Mouse (Mus musculus) intestine, postnatal 0 days (tissue): Measurements from ENCODE around the gene Srek1. TPM values are rescaled to one million over a fixed set of nuclear protein-coding genes. Genes with fewer than 3 reads are reported as not detected.

Experiments
- ATAC-seq: fragments of 200-750 bp; cut with Nextera tagmentation; 2 replicates; pipeline ENCODE4 v1.8.0; 2017; ENCODE audit warnings: mild to moderate bottlenecking, moderate TSS enrichment, moderate library complexity
- H3K27ac ChIP-seq: fragments of 300-500 bp; sonication (generic); 2 replicates; pipeline ENCODE4 v1.5.1; 2014; ENCODE audit warnings: mild to moderate bottlenecking, low read depth, low read length, moderate library complexity
- H3K27me3 ChIP-seq: fragments of 300-500 bp; sonication (generic); replicated peaks from 2 replicates; pipeline ENCODE4 v1.6.1; 2014; ENCODE audit warnings: low read length, mixed read lengths; ENCODE audit not compliant: control insufficient read depth, insufficient read depth
- H3K36me3 ChIP-seq: fragments of 300-500 bp; sonication (generic); 2 replicates; pipeline ENCODE4 v1.6.1; 2014; ENCODE audit warnings: mild to moderate bottlenecking, moderate library complexity; ENCODE audit not compliant: control insufficient read depth, insufficient read depth
- H3K4me1 ChIP-seq: fragments of 300-500 bp; sonication (generic); replicated peaks from 2 replicates; pipeline ENCODE4 v1.6.1; 2014; ENCODE audit warnings: antibody characterized with exemption, low read length, mixed read lengths; ENCODE audit not compliant: control insufficient read depth, insufficient read depth
- H3K4me2 ChIP-seq: fragments of 300-500 bp; sonication (generic); replicated peaks from 2 replicates; pipeline ENCODE4 v1.6.1; 2014; ENCODE audit warnings: low read depth, mild to moderate bottlenecking, moderate library complexity
- H3K4me3 ChIP-seq: fragments of 300-500 bp; sonication (generic); 2 replicates; pipeline ENCODE4 v1.5.1; 2014; ENCODE audit warnings: low read depth, low read length
- H3K9ac ChIP-seq: fragments of 300-500 bp; sonication (generic); 2 replicates; pipeline ENCODE4 v1.6.1; 2014; ENCODE audit warnings: mild to moderate bottlenecking, low read depth, low read length
- H3K9me3 ChIP-seq: fragments of 300-500 bp; sonication (generic); 2 replicates; pipeline ENCODE4 v1.6.1; 2016; ENCODE audit warnings: mixed run types; ENCODE audit not compliant: control insufficient read depth
- CTCF ChIP-seq: sonication (generic); IDR thresholded peaks from 2 replicates; pipeline ENCODE4 v1.5.1; 2016; ENCODE audit warnings: low read depth, mild to moderate bottlenecking, control low read depth, antibody characterized with exemption, moderate library complexity
- WGBS: fragments of 180-500 bp; shearing (Covaris S2); extraction: QIAGEN DNeasy Blood & Tissue Kit; methylation state at CpG from one replicate; pipeline ENCODE4 v1.1.7; 2014; 5-methylcytosine and 5-hydroxymethylcytosine counted together
- polyA plus RNA-seq: library from polyadenylated mRNA; unstranded; fragments of >200 nt; fragmentation: Nextera tagmentation; extraction: Ambion mirVana; gene quantifications from 2 replicates; pipeline ENCODE4 v1.2.1, GENCODE M21; 2015

The Srek1 gene
- polyA plus RNA-seq: 22.1 and 29.1 TPM in 2 replicates

- H3K27ac ChIP-seq: peak within 1 kb of the TSS; percentile 99
- peak; percentile 98 for ATAC-seq
- under 1% methylated on average over 80 of the region's 81 CpGs for WGBS
- TF ChIP-seq CTCF: no peak
- H3K27me3 ChIP-seq: no peaks in the 10 kb centered on the region
- H3K4me2 ChIP-seq: peak within 1 kb of the TSS; percentile 62
- H3K9me3 ChIP-seq: no peaks in the 10 kb centered on the region
- H3K36me3 ChIP-seq: 0 out of 2 replicates have a peak, but pooled peaks cover 5% of the 10 kb centered on the region
- H3K4me1 ChIP-seq: no peaks in the 10 kb centered on the region
- peak within 1 kb of the TSS; percentile 86 for H3K9ac ChIP-seq
- H3K4me3 ChIP-seq: peak within 1 kb of the TSS; percentile 64
Observed at GRCm38 (mm10) chr13:103774119-103774757, at the start of gene Srek1. TSS of gene Srek1 (minus strand) at chr13:103774608.

- ATAC-seq: no peak
- H3K36me3 ChIP-seq: peaks cover 39% of the 10 kb centered on the region
- H3K9me3 ChIP-seq: no peaks in the 10 kb centered on the region
- no peak for TF ChIP-seq CTCF
- H3K4me2 ChIP-seq: no peak overlapping the region
- H3K4me1 ChIP-seq: no peaks in the 10 kb centered on the region
- no peak overlapping the region for H3K9ac ChIP-seq
- H3K27me3 ChIP-seq: no peaks in the 10 kb centered on the region
- no peak overlapping the region for H3K27ac ChIP-seq
- H3K4me3 ChIP-seq: no peak overlapping the region
- 74% methylated on average over 1 of the region's 1 CpGs for WGBS
Observed at GRCm38 (mm10) chr13:103822270-103822669, 47.9 kb upstream of the Srek1 start.

- no peak for ATAC-seq
- TF ChIP-seq CTCF: no peak
- WGBS: 72% methylated on average over 5 of the region's 5 CpGs
- Histone ChIP-seq H3K27me3 (no peaks in the 10 kb centered on the region), H3K4me1 (no peaks in the 10 kb centered on the region), H3K4me2 (no peak overlapping the region), H3K9ac (no peak overlapping the region), H3K36me3 (peaks cover 32% of the 10 kb centered on the region), H3K27ac (no peak overlapping the region), H3K9me3 (no peaks in the 10 kb centered on the region), H3K4me3 (no peak overlapping the region)
Observed at GRCm38 (mm10) chr13:103819377-103819776, 45.0 kb upstream of the Srek1 start.

- no peak for ATAC-seq
- WGBS: 92% methylated on average over 3 of the region's 3 CpGs
- TF ChIP-seq CTCF: no peak
- Histone ChIP-seq H3K4me2 (no peak overlapping the region), H3K4me1 (no peaks in the 10 kb centered on the region), H3K4me3 (no peak overlapping the region), H3K27me3 (no peaks in the 10 kb centered on the region), H3K36me3 (peaks cover 25% of the 10 kb centered on the region), H3K9me3 (no peaks in the 10 kb centered on the region), H3K27ac (no peak overlapping the region), H3K9ac (no peak overlapping the region)
Observed at GRCm38 (mm10) chr13:103817935-103818334, 43.5 kb upstream of the Srek1 start.

- Histone ChIP-seq H3K9me3 (no peaks in the 10 kb centered on the region), H3K27ac (no peak overlapping the region), H3K4me2 (no peak overlapping the region), H3K4me3 (no peak overlapping the region), H3K9ac (no peak overlapping the region), H3K27me3 (no peaks in the 10 kb centered on the region), H3K36me3 (peaks cover 1% of the 10 kb centered on the region; the same call in 1 of the 2 replicates), H3K4me1 (no peaks in the 10 kb centered on the region)
- no peak for ATAC-seq
- TF ChIP-seq CTCF: no peak
- 63% methylated on average over 5 of the region's 5 CpGs for WGBS
Observed at GRCm38 (mm10) chr13:103807464-103807863, 33.1 kb upstream of the Srek1 start.

GRCm38 (mm10) chr13:103806210-103806851, 31.9 kb upstream of the Srek1 start:
- Histone ChIP-seq H3K9me3 (no peaks in the 10 kb centered on the region), H3K4me2 (no peak overlapping the region), H3K4me3 (no peak overlapping the region), H3K27me3 (no peaks in the 10 kb centered on the region), H3K36me3 (no peaks in the 10 kb centered on the region), H3K4me1 (no peaks in the 10 kb centered on the region), H3K9ac (no peak overlapping the region), H3K27ac (no peak overlapping the region)
- 69% methylated on average over 6 of the region's 6 CpGs for WGBS
- ATAC-seq: no peak
- TF ChIP-seq CTCF: no peak
